Mouse (Mus musculus) A20 (cell line): Measurements from ENCODE around the gene Col23a1.
A peak's percentile ranks its signal among the peaks of the same experiment; 100 is the strongest.

Experiments
- DNase-seq: peaks from one replicate; pipeline ENCODE4 v3.0.0-alpha.2; 2011; ENCODE audit warnings: low read depth, low spot score

Gene Col23a1

GRCm38 (mm10) chr11:51289564-51290041, at the start of gene Col23a1:
Gene Col23a1 (plus strand): TSS chr11:51289920.
- no peak for DNase-seq

- peak; percentile 24 for DNase-seq
Measured at GRCm38 (mm10) chr11:51242897-51243296, 46.8 kb upstream of the Col23a1 start.

- no peak for DNase-seq
Measured at GRCm38 (mm10) chr11:51257006-51257405, 32.7 kb upstream of the Col23a1 start.

- no peak for DNase-seq
Measured at GRCm38 (mm10) chr11:51261680-51262219, 28.0 kb upstream of the Col23a1 start, which contains the start of gene Clk4. Gene Clk4 (plus strand): TSS chr11:51261730.

GRCm38 (mm10) chr11:51262342-51263285, 27.1 kb upstream of the Col23a1 start, which contains the start of gene BC049762:
Gene BC049762 (minus strand): TSS chr11:51263046.
- peak; percentile 99 for DNase-seq

GRCm38 (mm10) chr11:51263286-51263831, 26.4 kb upstream of the Col23a1 start:
- peak; percentile 66 for DNase-seq

GRCm38 (mm10) chr11:51264352-51264751, 25.4 kb upstream of the Col23a1 start:
- DNase-seq, result peak; percentile 82

GRCm38 (mm10) chr11:51265326-51265725, 24.4 kb upstream of the Col23a1 start:
- DNase-seq, result peak; percentile 56

- no peak for DNase-seq
Measured at GRCm38 (mm10) chr11:51274418-51274817, 15.3 kb upstream of the Col23a1 start.

- DNase-seq, result no peak
Measured at GRCm38 (mm10) chr11:51290066-51290955, 591 bp downstream of the Col23a1 start.

- no peak for DNase-seq
Measured at GRCm38 (mm10) chr11:51293956-51294530, 4.3 kb downstream of the Col23a1 start.

- no peak for DNase-seq
Measured at GRCm38 (mm10) chr11:51295742-51296141, 6.0 kb downstream of the Col23a1 start.

GRCm38 (mm10) chr11:51298691-51299090, 9.0 kb downstream of the Col23a1 start:
- no peak for DNase-seq

- DNase-seq, result no peak
Measured at GRCm38 (mm10) chr11:51302396-51302795, 12.7 kb downstream of the Col23a1 start.

- no peak for DNase-seq
Measured at GRCm38 (mm10) chr11:51303981-51304553, 14.3 kb downstream of the Col23a1 start.

GRCm38 (mm10) chr11:51308306-51308705, 18.6 kb downstream of the Col23a1 start:
- no peak for DNase-seq

GRCm38 (mm10) chr11:51311846-51312245, 22.1 kb downstream of the Col23a1 start:
- DNase-seq, result no peak

GRCm38 (mm10) chr11:51315991-51316810, 26.5 kb downstream of the Col23a1 start:
- DNase-seq, result no peak

- DNase-seq, result no peak
Measured at GRCm38 (mm10) chr11:51320609-51321008, 30.9 kb downstream of the Col23a1 start.

GRCm38 (mm10) chr11:51326908-51327307, 37.2 kb downstream of the Col23a1 start:
- peak; percentile 20 for DNase-seq
